Mouse (Mus musculus): Measurements from ENCODE around the gene Vamp5. TPM values are rescaled to one million over a fixed set of nuclear protein-coding genes. Genes with fewer than 3 reads are reported as not detected.

Vamp5 gene
- polyA plus RNA-seq, 1 experiment from 2014 or later, result 32.1 TPM

- no peak for ATAC-seq (ENCODE audit: low FRiP score, low TSS enrichment)
- 86% methylated on average over 5 of the region's 5 CpGs for WGBS
- peaks cover 9% of the 10 kb centered on the region for H3K4me1 ChIP-seq (ENCODE audit: control insufficient read depth, insufficient read depth, low read length)
- no peaks in the 10 kb centered on the region for H3K27me3 ChIP-seq (ENCODE audit: control insufficient read depth, insufficient read depth, low read length)
- H3K4me3 ChIP-seq (ENCODE audit: low read length), result peak overlapping the region; percentile 66
- peak overlapping the region; percentile 78 for H3K9ac ChIP-seq (ENCODE audit: low read depth, low read length)
- H3K9me3 ChIP-seq (ENCODE audit: control insufficient read depth, low read length), result no peaks in the 10 kb centered on the region
- peaks cover 22% of the 10 kb centered on the region for H3K36me3 ChIP-seq (ENCODE audit: control insufficient read depth, insufficient read depth, low read length)
- peak overlapping the region; percentile 81 for H3K4me2 ChIP-seq (replicated peaks; ENCODE audit: low read depth, low read length)
- H3K27ac ChIP-seq (ENCODE audit: low read depth, low read length), result no peak overlapping the region
These were observed 34.9 kb upstream of the Vamp5 start for GRCm38 (mm10) chr6:72415181-72415580.

GRCm38 (mm10) chr6:72414076-72414756 lies 33.9 kb upstream of the Vamp5 start, which contains the start of gene Ggcx:
TSS of gene Ggcx (plus strand) at chr6:72414308.
- peak within 1 kb of the TSS; percentile 66 for H3K4me3 ChIP-seq (ENCODE audit: low read length)
- 1% methylated on average over 33 of the region's 33 CpGs for WGBS
- peak within 1 kb of the TSS; percentile 78 for H3K9ac ChIP-seq (ENCODE audit: low read depth, low read length)
- peaks cover 9% of the 10 kb centered on the region for H3K4me1 ChIP-seq (ENCODE audit: control insufficient read depth, insufficient read depth, low read length)
- H3K4me2 ChIP-seq (replicated peaks; ENCODE audit: low read depth, low read length), result peak within 1 kb of the TSS; percentile 81
- no peaks in the 10 kb centered on the region for H3K27me3 ChIP-seq (ENCODE audit: control insufficient read depth, insufficient read depth, low read length)
- peak; percentile 96 for ATAC-seq (ENCODE audit: low FRiP score, low TSS enrichment)
- H3K36me3 ChIP-seq (ENCODE audit: control insufficient read depth, insufficient read depth, low read length), result peaks cover 16% of the 10 kb centered on the region
- peak within 1 kb of the TSS; percentile 25 for H3K27ac ChIP-seq (ENCODE audit: low read depth, low read length)
- no peaks in the 10 kb centered on the region for H3K9me3 ChIP-seq (ENCODE audit: control insufficient read depth, low read length)

- ATAC-seq (ENCODE audit: low FRiP score, low TSS enrichment), result no peak
- 86% methylated on average over 7 of the region's 7 CpGs for WGBS
- H3K4me3 ChIP-seq (ENCODE audit: low read length), result no peak overlapping the region
- no peaks in the 10 kb centered on the region for H3K9me3 ChIP-seq (ENCODE audit: control insufficient read depth, low read length)
- no peak overlapping the region for H3K27ac ChIP-seq (ENCODE audit: low read depth, low read length)
- no peaks in the 10 kb centered on the region for H3K36me3 ChIP-seq (ENCODE audit: control insufficient read depth, insufficient read depth, low read length)
- no peaks in the 10 kb centered on the region for H3K27me3 ChIP-seq (ENCODE audit: control insufficient read depth, insufficient read depth, low read length)
- H3K9ac ChIP-seq (ENCODE audit: low read depth, low read length), result no peak overlapping the region
- no peak overlapping the region for H3K4me2 ChIP-seq (replicated peaks; ENCODE audit: low read depth, low read length)
- peaks cover 8% of the 10 kb centered on the region for H3K4me1 ChIP-seq (ENCODE audit: control insufficient read depth, insufficient read depth, low read length)
These were observed 30.2 kb upstream of the Vamp5 start for GRCm38 (mm10) chr6:72410518-72410917.

GRCm38 (mm10) chr6:72410003-72410402 lies 29.7 kb upstream of the Vamp5 start:
- no peak for ATAC-seq (ENCODE audit: low FRiP score, low TSS enrichment)
- Histone ChIP-seq H3K9ac (ENCODE audit: low read depth, low read length) (no peak overlapping the region), H3K36me3 (ENCODE audit: control insufficient read depth, insufficient read depth, low read length) (no peaks in the 10 kb centered on the region), H3K27me3 (ENCODE audit: control insufficient read depth, insufficient read depth, low read length) (no peaks in the 10 kb centered on the region), H3K4me1 (ENCODE audit: control insufficient read depth, insufficient read depth, low read length) (peaks cover 3% of the 10 kb centered on the region), H3K27ac (ENCODE audit: low read depth, low read length) (no peak overlapping the region), H3K4me3 (ENCODE audit: low read length) (no peak overlapping the region), H3K9me3 (ENCODE audit: control insufficient read depth, low read length) (no peaks in the 10 kb centered on the region), H3K4me2 (replicated peaks; ENCODE audit: low read depth, low read length) (no peak overlapping the region)
- WGBS, result 48% methylated on average over 1 of the region's 1 CpGs

- Histone ChIP-seq H3K27me3 (ENCODE audit: control insufficient read depth, insufficient read depth, low read length) (no peaks in the 10 kb centered on the region), H3K36me3 (ENCODE audit: control insufficient read depth, insufficient read depth, low read length) (no peaks in the 10 kb centered on the region), H3K27ac (ENCODE audit: low read depth, low read length) (no peak overlapping the region), H3K9ac (ENCODE audit: low read depth, low read length) (no peak overlapping the region), H3K4me3 (ENCODE audit: low read length) (no peak overlapping the region), H3K4me1 (ENCODE audit: control insufficient read depth, insufficient read depth, low read length) (no peaks in the 10 kb centered on the region), H3K9me3 (ENCODE audit: control insufficient read depth, low read length) (no peaks in the 10 kb centered on the region), H3K4me2 (replicated peaks; ENCODE audit: low read depth, low read length) (no peak overlapping the region)
- WGBS, result 14% methylated on average over 3 of the region's 3 CpGs
- no peak for ATAC-seq (ENCODE audit: low FRiP score, low TSS enrichment)
These were observed 29.3 kb upstream of the Vamp5 start for GRCm38 (mm10) chr6:72409567-72409966.

GRCm38 (mm10) chr6:72407119-72407518 lies 26.9 kb upstream of the Vamp5 start:
- no peak overlapping the region for H3K4me3 ChIP-seq (ENCODE audit: low read length)
- no peak overlapping the region for H3K27ac ChIP-seq (ENCODE audit: low read depth, low read length)
- H3K9me3 ChIP-seq (ENCODE audit: control insufficient read depth, low read length), result no peaks in the 10 kb centered on the region
- H3K4me1 ChIP-seq (ENCODE audit: control insufficient read depth, insufficient read depth, low read length), result no peaks in the 10 kb centered on the region
- WGBS, result 3% methylated on average over 5 of the region's 5 CpGs
- ATAC-seq (ENCODE audit: low FRiP score, low TSS enrichment), result peak; percentile 74
- H3K27me3 ChIP-seq (ENCODE audit: control insufficient read depth, insufficient read depth, low read length), result no peaks in the 10 kb centered on the region
- no peaks in the 10 kb centered on the region for H3K36me3 ChIP-seq (ENCODE audit: control insufficient read depth, insufficient read depth, low read length)
- H3K4me2 ChIP-seq (replicated peaks; ENCODE audit: low read depth, low read length), result no peak overlapping the region
- H3K9ac ChIP-seq (ENCODE audit: low read depth, low read length), result no peak overlapping the region

GRCm38 (mm10) chr6:72405356-72405755 lies 25.1 kb upstream of the Vamp5 start:
- H3K4me2 ChIP-seq (replicated peaks; ENCODE audit: low read depth, low read length), result no peak overlapping the region
- H3K9me3 ChIP-seq (ENCODE audit: control insufficient read depth, low read length), result no peaks in the 10 kb centered on the region
- H3K4me3 ChIP-seq (ENCODE audit: low read length), result no peak overlapping the region
- 80% methylated on average over 7 of the region's 7 CpGs for WGBS
- ATAC-seq (ENCODE audit: low FRiP score, low TSS enrichment), result no peak
- no peaks in the 10 kb centered on the region for H3K4me1 ChIP-seq (ENCODE audit: control insufficient read depth, insufficient read depth, low read length)
- H3K27me3 ChIP-seq (ENCODE audit: control insufficient read depth, insufficient read depth, low read length), result no peaks in the 10 kb centered on the region
- H3K27ac ChIP-seq (ENCODE audit: low read depth, low read length), result no peak overlapping the region
- H3K36me3 ChIP-seq (ENCODE audit: control insufficient read depth, insufficient read depth, low read length), result no peaks in the 10 kb centered on the region
- H3K9ac ChIP-seq (ENCODE audit: low read depth, low read length), result no peak overlapping the region

- Histone ChIP-seq H3K9ac (ENCODE audit: low read depth, low read length) (no peak overlapping the region), H3K27ac (ENCODE audit: low read depth, low read length) (no peak overlapping the region), H3K9me3 (ENCODE audit: control insufficient read depth, low read length) (no peaks in the 10 kb centered on the region), H3K4me1 (ENCODE audit: control insufficient read depth, insufficient read depth, low read length) (no peaks in the 10 kb centered on the region), H3K36me3 (ENCODE audit: control insufficient read depth, insufficient read depth, low read length) (no peaks in the 10 kb centered on the region), H3K4me2 (replicated peaks; ENCODE audit: low read depth, low read length) (no peak overlapping the region), H3K4me3 (ENCODE audit: low read length) (no peak overlapping the region), H3K27me3 (ENCODE audit: control insufficient read depth, insufficient read depth, low read length) (no peaks in the 10 kb centered on the region)
- WGBS, result 16% methylated on average over 7 of the region's 7 CpGs
- no peak; the same call in 1 of the 2 replicates for ATAC-seq (ENCODE audit: low FRiP score, low TSS enrichment)
These were observed 21.6 kb upstream of the Vamp5 start for GRCm38 (mm10) chr6:72401875-72402274.

GRCm38 (mm10) chr6:72399967-72400366 lies 19.7 kb upstream of the Vamp5 start:
- Histone ChIP-seq H3K27me3 (ENCODE audit: control insufficient read depth, insufficient read depth, low read length) (no peaks in the 10 kb centered on the region), H3K36me3 (ENCODE audit: control insufficient read depth, insufficient read depth, low read length) (no peaks in the 10 kb centered on the region), H3K4me2 (replicated peaks; ENCODE audit: low read depth, low read length) (no peak overlapping the region), H3K9ac (ENCODE audit: low read depth, low read length) (no peak overlapping the region), H3K4me3 (ENCODE audit: low read length) (no peak overlapping the region), H3K9me3 (ENCODE audit: control insufficient read depth, low read length) (no peaks in the 10 kb centered on the region), H3K4me1 (ENCODE audit: control insufficient read depth, insufficient read depth, low read length) (no peaks in the 10 kb centered on the region), H3K27ac (ENCODE audit: low read depth, low read length) (no peak overlapping the region)
- WGBS, result 47% methylated on average over 2 of the region's 2 CpGs
- no peak for ATAC-seq (ENCODE audit: low FRiP score, low TSS enrichment)
